Mouse (Mus musculus) liver, embryonic 14.5 days (tissue): ENCODE results near the gene Noc4l. TPM values are rescaled to one million over a fixed set of nuclear protein-coding genes. Genes with fewer than 3 reads are reported as not detected.

Experiments used
- ATAC-seq: fragments of 200-750 bp; cut with Nextera tagmentation; 2 replicates; pipeline ENCODE4 v1.8.0; 2017; ENCODE audit warnings: moderate number of reproducible peaks, mild to moderate bottlenecking, moderate library complexity; ENCODE audit not compliant: insufficient read depth
- DNase-seq, 3 experiments: peaks; one replicate each; pipeline ENCODE4 v3.0.0-alpha.2; 2012 to 2013; ENCODE audit warnings: low read depth in 3 of 3, low spot score in 3 of 3
- H3K27ac ChIP-seq: fragments of 300-500 bp; sonication (generic); 2 replicates; pipeline ENCODE4 v1.5.1; 2014; ENCODE audit warnings: moderate library complexity, mild to moderate bottlenecking, control low read depth, inconsistent platforms
- H3K27me3 ChIP-seq: fragments of 300-500 bp; sonication (generic); 2 replicates; pipeline ENCODE4 v1.6.1; 2014; ENCODE audit warnings: mild to moderate bottlenecking, low read length, moderate library complexity; ENCODE audit not compliant: control insufficient read depth, insufficient read depth
- H3K36me3 ChIP-seq: fragments of 300-500 bp; sonication (generic); replicated peaks from 2 replicates; pipeline ENCODE4 v1.6.1; 2014; ENCODE audit warnings: low read depth; ENCODE audit not compliant: control insufficient read depth, insufficient read depth
- H3K4me1 ChIP-seq, 2 experiments: fragments of 200-500 bp in 1 of 2; fragments of 300-500 bp in 1 of 2; sonication (generic) in 1 of 2; replicated peaks; 2 replicates each; pipeline ENCODE4 v1.6.1; 2012 to 2014; ENCODE audit warnings: antibody characterized with exemption in 1 of 2, inconsistent platforms in 1 of 2, low read length in 1 of 2; ENCODE audit not compliant: control insufficient read depth in 2 of 2, insufficient read depth in 2 of 2
- H3K4me2 ChIP-seq: fragments of 300-500 bp; sonication (generic); 2 replicates; pipeline ENCODE4 v1.6.1; 2014; ENCODE audit warnings: low read depth, mild to moderate bottlenecking, control low read depth, moderate library complexity
- H3K4me3 ChIP-seq, 2 experiments: fragments of 200-500 bp in 1 of 2; fragments of 300-500 bp in 1 of 2; sonication (generic) in 1 of 2; 2 replicates each; pipeline ENCODE4 v1.5.1; 2012 to 2014; ENCODE audit warnings: low read depth in 2 of 2, low read length in 2 of 2, mild to moderate bottlenecking in 2 of 2, control low read depth in 1 of 2, inconsistent platforms in 1 of 2, moderate library complexity in 1 of 2; ENCODE audit not compliant: insufficient read depth in 1 of 2
- H3K9ac ChIP-seq: fragments of 300-500 bp; sonication (generic); replicated peaks from 2 replicates; pipeline ENCODE4 v1.6.1; 2014; ENCODE audit warnings: mild to moderate bottlenecking, control low read depth, moderate library complexity
- H3K9me3 ChIP-seq: fragments of 300-500 bp; sonication (generic); 2 replicates; pipeline ENCODE4 v1.6.1; 2016; ENCODE audit warnings: low read length, mixed read lengths; ENCODE audit not compliant: control insufficient read depth
- CTCF ChIP-seq: IDR thresholded peaks from 2 replicates; pipeline ENCODE4 v1.5.1; 2016; ENCODE audit warnings: antibody characterized with exemption, low read depth, control low read depth
- EP300 ChIP-seq: IDR thresholded peaks from 2 replicates; pipeline ENCODE4 v1.6.1; 2016; ENCODE audit warnings: antibody characterized with exemption, low read depth
- WGBS: fragments of 180-500 bp; shearing (Covaris S2); extraction: QIAGEN DNeasy Blood & Tissue Kit; methylation state at CpG from one replicate; pipeline ENCODE4 v1.1.7; 2014; ENCODE audit not compliant: insufficient replicate concordance; 5-methylcytosine and 5-hydroxymethylcytosine counted together
- polyA plus RNA-seq, 2 experiments: library from polyadenylated mRNA; depleted of rRNA in 1 of 2; stranded (reverse) in 1 of 2; unstranded in 1 of 2; fragments of >200 nt; fragmentation: Nextera tagmentation in 1 of 2; extraction: Ambion mirVana in 1 of 2; gene quantifications; 2 replicates each; pipeline versions ENCODE4 v1.2.1 to v1.2.3; 2012 to 2014

Gene Noc4l
- polyA plus RNA-seq, 2 experiments = 36.9 to 56.0 TPM

DNA sequence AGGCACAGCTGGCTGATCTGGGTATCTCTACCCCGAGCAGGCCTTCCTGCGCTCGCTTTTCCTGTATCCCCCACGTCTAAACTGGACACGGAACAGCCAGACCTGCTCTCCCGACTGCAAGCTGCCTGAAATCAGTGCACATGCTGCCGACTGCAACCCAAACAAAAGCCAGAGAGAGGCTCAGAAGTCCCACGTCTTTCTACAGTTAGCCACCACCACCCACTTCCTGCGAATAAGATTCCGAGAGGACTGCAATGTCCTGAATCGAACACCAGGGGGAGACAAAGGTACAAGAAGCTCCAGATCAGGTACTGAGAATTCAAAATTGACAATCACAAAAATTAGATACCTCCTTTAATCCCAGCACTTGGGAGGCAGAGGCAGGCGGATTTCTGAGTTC is 13.8 kb downstream of the Noc4l start:
- Histone ChIP-seq H3K27me3 (no peaks in the 10 kb centered on the region), H3K27ac (no peak overlapping the region), H3K9me3 (no peaks in the 10 kb centered on the region), H3K4me2 (peak overlapping the region; percentile 40), H3K36me3 (no peaks in the 10 kb centered on the region), H3K4me3 (no peak overlapping the region), H3K9ac (no peak overlapping the region), H3K4me1 (no peaks in the 10 kb centered on the region)
- TF ChIP-seq CTCF (peak; percentile 88), EP300 (no peak)
- 18% methylated on average over 12 of the region's 12 CpGs for WGBS
- peak; percentile 55 to 57 (median 55) for DNase-seq
- no peak for ATAC-seq

DNA sequence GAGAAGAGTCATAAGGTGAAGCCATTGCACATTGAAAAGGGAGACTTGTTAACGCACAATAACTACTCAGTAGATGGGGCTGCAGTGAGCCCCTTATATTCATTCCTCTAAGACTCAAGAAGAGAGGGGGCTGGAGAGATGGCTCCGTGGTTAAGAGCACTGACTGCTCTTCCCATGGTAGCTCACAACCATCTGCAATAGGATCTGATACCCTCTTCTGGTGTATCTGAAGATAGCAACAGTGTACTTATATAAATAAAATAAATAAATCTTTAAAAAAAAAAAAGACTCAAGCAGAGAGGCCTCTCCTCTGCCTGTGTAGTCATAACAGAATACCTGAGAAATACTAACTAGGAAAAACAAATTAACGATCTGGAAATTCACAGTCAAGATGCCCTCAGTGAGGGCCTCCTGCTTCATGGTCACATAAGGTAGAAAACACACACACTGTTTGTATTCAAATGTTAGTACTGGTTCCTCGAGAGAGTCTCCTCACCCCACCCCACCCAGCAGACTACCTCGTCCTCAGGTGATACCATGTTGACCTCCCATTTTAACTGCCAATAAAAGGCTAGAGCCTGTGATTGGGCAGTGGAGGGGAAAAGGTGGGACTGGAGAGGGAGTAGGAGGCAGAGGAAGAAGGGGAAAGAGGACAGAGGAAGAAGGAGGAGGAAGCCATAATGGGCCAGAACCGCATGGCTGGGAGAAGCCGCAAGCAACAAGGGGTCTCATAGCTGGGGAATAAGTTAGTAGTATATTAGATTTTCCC is 14.7 kb downstream of the Noc4l start:
- Histone ChIP-seq H3K4me1 (no peaks in the 10 kb centered on the region), H3K27ac (no peak overlapping the region), H3K27me3 (no peaks in the 10 kb centered on the region), H3K4me3 (no peak overlapping the region), H3K9me3 (no peaks in the 10 kb centered on the region), H3K4me2 (no peak overlapping the region), H3K9ac (no peak overlapping the region), H3K36me3 (no peaks in the 10 kb centered on the region)
- DNase-seq = no peak
- TF ChIP-seq EP300 (no peak), CTCF (no peak)
- WGBS = 63% methylated on average over 7 of the region's 7 CpGs
- no peak for ATAC-seq

DNA sequence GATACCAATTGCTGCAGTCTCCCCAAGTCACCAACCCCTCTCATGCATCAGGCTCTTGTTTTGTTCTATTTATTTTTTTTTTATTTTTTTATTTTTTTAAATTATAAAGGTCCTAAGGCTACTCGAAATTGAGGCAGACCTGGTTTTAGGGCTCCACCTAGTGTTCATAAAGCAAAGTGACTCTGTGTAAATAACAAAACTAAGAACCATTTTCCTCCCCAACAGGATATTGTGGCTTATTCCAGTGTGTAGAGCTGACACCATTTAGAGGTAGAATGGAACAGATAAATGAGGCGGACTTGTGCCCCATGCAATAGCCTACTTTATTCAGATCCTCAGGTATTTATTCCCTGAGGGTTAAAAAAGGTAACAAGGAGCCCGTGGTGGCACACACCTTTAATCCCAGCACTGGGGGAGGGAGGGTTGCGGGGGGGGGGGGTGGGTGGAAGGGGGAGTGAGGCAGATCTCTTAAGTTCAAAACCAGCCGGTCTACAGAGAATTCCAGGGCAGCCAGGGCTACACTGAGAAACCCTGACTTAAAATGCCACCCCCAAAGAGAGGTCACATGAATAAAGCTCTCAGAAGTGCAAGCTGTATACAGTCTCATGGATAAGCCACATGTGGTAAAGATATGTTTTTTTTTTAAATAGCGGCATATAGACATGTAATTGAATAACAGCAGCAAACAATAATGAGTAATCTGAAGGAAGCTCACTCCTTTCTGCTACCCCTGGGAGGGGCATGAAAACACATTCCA is 17.1 kb downstream of the Noc4l start:
- Histone ChIP-seq H3K9ac (no peak overlapping the region), H3K4me2 (no peak overlapping the region), H3K27me3 (no peaks in the 10 kb centered on the region), H3K9me3 (no peaks in the 10 kb centered on the region), H3K4me3 (no peak overlapping the region), H3K4me1 (no peaks in the 10 kb centered on the region), H3K36me3 (no peaks in the 10 kb centered on the region), H3K27ac (no peak overlapping the region)
- DNase-seq (peak in 1 of 3 experiments; percentile 10), ATAC-seq (no peak)
- no peak for TF ChIP-seq EP300
- peak; percentile 59 for TF ChIP-seq CTCF
- WGBS = 31% methylated on average over 6 of the region's 6 CpGs

DNA sequence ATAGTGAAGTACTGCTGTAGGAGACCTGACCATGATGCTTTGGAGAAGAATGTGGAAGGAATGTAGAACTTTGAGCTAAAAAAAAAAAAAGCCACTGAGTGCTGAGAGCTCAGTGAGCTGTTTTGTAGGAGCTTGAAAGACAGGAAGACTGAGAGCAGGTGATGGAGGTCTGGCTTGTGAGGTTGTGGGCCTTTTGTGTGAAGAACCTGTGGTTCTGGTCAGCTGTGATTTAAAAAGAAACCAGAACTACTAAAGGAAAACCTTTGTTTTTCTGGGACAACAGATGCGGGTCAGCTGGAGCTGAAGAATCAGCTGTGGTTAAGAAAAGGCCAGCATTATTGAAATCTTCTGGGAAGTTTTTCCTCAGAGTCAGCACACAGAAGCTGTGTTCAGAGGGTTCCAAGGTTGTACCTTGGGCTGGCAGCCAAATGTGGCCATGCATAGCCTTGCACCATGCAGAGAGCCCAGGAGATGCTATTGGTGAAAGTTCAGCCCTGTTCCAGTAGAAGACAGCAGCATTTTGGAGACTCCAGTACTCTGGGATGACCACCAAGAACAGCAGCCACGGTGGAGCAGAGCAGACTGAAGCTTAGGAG is 23.6 kb downstream of the Noc4l start:
- Histone ChIP-seq H3K4me3 (no peak overlapping the region), H3K27ac (no peak overlapping the region), H3K27me3 (no peaks in the 10 kb centered on the region; the same call in 1 of the 2 replicates), H3K4me1 (no peaks in the 10 kb centered on the region), H3K9me3 (no peaks in the 10 kb centered on the region), H3K36me3 (no peaks in the 10 kb centered on the region), H3K9ac (no peak overlapping the region), H3K4me2 (no peak overlapping the region)
- no peak for ATAC-seq
- DNase-seq = no peak
- 55% methylated on average over 2 of the region's 2 CpGs for WGBS
- TF ChIP-seq EP300 = no peak
- TF ChIP-seq CTCF = no peak

DNA sequence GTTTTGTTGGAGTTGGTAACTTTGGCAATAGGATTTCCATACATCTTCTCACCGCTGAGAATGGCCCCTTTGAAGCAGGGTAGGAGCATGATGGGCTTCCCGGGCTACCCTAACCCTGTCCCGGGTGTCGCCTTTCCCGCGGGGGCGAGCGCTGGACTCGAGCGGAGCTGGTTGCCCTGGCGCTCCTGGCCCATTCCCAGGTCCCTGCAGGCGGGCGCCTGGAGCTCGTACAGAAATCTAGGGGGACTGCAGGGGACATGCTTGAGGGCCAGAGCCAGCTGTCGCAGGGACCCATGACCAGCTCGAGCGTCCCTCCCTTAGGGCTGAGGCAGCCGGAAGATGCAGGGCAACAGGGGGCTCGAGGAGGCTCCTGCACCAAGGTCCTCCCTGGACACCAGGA is 25.1 kb downstream of the Noc4l start:
- Histone ChIP-seq H3K4me2 (no peak overlapping the region), H3K4me3 (no peak overlapping the region), H3K4me1 (no peaks in the 10 kb centered on the region), H3K27me3 (no peaks in the 10 kb centered on the region; the same call in 1 of the 2 replicates), H3K9ac (no peak overlapping the region), H3K36me3 (no peaks in the 10 kb centered on the region), H3K27ac (no peak overlapping the region), H3K9me3 (no peaks in the 10 kb centered on the region)
- DNase-seq (no peak), ATAC-seq (no peak)
- TF ChIP-seq EP300 (no peak), CTCF (no peak)
- 27% methylated on average over 19 of the region's 19 CpGs for WGBS
